Mouse (Mus musculus) ES-Bruce4 (cell line): ENCODE results near the gene Tbc1d8.

Experiments used
- CTCF ChIP-seq: IDR thresholded peaks from one replicate; pipeline ENCODE4 v1.8.1; 2011; ENCODE audit warnings: low read depth, low read length
- POLR2A ChIP-seq: IDR thresholded peaks from one replicate; pipeline ENCODE4 v1.8.1; 2011; ENCODE audit warnings: low read length; ENCODE audit not compliant: insufficient read depth

DNA sequence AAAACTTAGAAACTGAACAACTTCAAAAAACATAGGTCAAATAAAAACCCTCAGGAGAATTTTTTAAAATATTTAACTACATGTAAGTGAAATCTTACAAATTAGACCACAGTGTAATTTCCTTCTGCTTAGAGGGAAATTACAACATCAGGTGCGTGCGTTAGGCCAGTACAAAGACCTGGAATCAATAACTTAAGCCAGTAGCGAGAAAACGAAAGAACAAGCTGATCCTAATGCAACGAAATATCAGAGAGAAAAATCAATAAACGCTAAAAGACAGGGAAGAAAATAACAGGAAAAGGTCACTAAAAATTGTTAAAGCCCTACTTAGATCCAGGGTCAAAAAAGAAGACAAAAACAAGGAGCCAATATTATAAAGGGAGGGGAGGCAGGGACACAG is 44.3 kb downstream of the Tbc1d8 start:
- no peak for TF ChIP-seq POLR2A
- no peak for TF ChIP-seq CTCF
